Mouse (Mus musculus): ENCODE data around the gene Hmgcl. TPM values are rescaled to one million over a fixed set of nuclear protein-coding genes. Genes with fewer than 3 reads are reported as not detected.
A peak's percentile ranks its signal among the peaks of the same experiment; 100 is the strongest.

The Hmgcl gene
- total and polyA plus RNA-seq, 2 experiments from 2014 or later: 26.9 to 54.1 TPM

- 87% methylated on average over 13 of the region's 13 CpGs for WGBS
- no peak overlapping the region for H3K4me2 ChIP-seq (ENCODE audit: low read depth, low read length, poor library complexity, severe bottlenecking)
- DNase-seq (ENCODE audit: low spot score) (no peak), ATAC-seq (ENCODE audit: low FRiP score) (no peak)
- H3K9me3 ChIP-seq (ENCODE audit: low read length): no peaks in the 10 kb centered on the region
- peaks cover 5% of the 10 kb centered on the region; the same call in 1 of the 2 replicates for H3K4me1 ChIP-seq (ENCODE audit: insufficient read depth, low read length)
- TF ChIP-seq CTCF (IDR thresholded peaks at IDR 0.05): no peak
- H3K27ac ChIP-seq (ENCODE audit: low read depth, low read length): no peak overlapping the region
- no peak overlapping the region for H3K4me3 ChIP-seq (ENCODE audit: low read depth, low read length)
- H3K9ac ChIP-seq (replicated peaks; ENCODE audit: low read length, poor library complexity, severe bottlenecking): no peak overlapping the region
- 0 out of 2 replicates have a peak, but pooled peaks cover 4% of the 10 kb centered on the region for H3K36me3 ChIP-seq (ENCODE audit: insufficient read depth, low read length)
- H3K27me3 ChIP-seq (ENCODE audit: insufficient read depth, low read length): no peaks in the 10 kb centered on the region
Observed at GRCm38 (mm10) chr4:135918635-135919279, 27.5 kb upstream of the Hmgcl start.

DNA sequence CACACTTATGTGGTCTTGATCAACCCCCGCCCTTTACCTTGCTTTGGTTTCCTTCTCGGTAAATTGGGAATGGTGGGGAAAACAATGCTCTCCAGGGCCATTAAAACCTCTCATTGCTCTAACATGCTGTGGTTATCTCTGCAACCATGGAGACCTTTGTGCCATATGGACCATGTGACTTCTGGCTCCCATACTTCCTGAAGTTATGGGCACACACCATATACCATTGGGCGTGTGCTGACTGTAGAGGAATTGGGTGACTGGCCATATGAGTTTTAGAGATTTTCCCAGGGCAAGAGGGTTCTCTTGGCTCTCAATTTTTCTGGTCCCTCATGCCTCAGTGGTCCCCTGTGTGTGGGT is 27.0 kb upstream of the Hmgcl start:
- no peak for TF ChIP-seq CTCF (IDR thresholded peaks at IDR 0.05)
- Histone ChIP-seq H3K27ac (ENCODE audit: low read depth, low read length) (no peak overlapping the region), H3K9ac (replicated peaks; ENCODE audit: low read length, poor library complexity, severe bottlenecking) (no peak overlapping the region), H3K36me3 (ENCODE audit: insufficient read depth, low read length) (0 out of 2 replicates have a peak, but pooled peaks cover 4% of the 10 kb centered on the region), H3K4me1 (ENCODE audit: insufficient read depth, low read length) (peaks cover 5% of the 10 kb centered on the region; the same call in 1 of the 2 replicates), H3K4me3 (ENCODE audit: low read depth, low read length) (no peak overlapping the region), H3K4me2 (ENCODE audit: low read depth, low read length, poor library complexity, severe bottlenecking) (no peak overlapping the region), H3K9me3 (ENCODE audit: low read length) (no peaks in the 10 kb centered on the region), H3K27me3 (ENCODE audit: insufficient read depth, low read length) (no peaks in the 10 kb centered on the region)
- 93% methylated on average over 3 of the region's 3 CpGs for WGBS
- no peak for DNase-seq (ENCODE audit: low spot score)
- no peak for ATAC-seq (ENCODE audit: low FRiP score)

DNA sequence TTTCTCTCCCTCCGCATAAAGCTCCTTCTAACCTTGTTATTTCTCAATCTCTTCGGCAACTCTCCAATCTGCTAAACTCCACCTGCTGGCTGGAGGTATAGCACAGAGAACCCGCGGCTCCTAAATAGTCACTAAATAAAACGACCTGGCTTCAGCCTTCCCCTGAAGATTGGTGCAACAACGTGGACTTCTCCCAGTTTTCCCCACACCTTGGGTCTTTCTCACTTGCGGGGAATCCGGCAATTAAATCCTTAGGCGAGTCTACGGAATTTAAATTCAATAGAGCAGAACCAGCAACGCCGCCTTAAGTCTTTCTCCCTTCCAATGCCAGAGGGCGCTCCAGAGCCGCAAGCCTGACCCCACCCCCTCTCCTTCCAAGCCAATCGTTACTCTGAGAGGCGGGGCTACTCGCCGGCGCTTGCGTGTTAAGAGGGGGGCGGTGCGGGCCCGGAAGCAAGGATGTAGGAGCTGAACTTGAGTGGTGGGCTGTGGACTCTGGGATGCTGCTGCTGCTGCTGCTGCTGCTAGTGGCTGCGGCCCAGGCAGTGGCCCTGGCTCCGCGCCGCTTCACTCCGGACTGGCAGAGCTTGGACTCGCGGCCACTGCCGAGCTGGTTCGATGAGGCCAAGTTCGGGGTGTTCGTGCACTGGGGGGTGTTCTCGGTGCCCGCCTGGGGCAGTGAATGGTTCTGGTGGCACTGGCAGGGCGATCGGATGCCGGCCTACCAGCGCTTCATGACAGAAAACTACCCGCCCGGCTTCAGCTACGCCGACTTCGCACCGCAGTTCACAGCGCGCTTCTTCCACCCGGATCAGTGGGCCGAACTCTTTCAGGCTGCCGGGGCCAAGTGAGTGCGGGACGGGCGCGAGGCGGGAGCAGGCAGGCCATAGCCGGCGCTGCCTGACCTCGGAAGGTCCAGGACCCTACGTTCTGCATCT is 25.7 kb upstream of the Hmgcl start, which contains the start of gene Fuca1:
Gene Fuca1, plus strand, starts transcription at position 432 of the 938 bp plus-strand sequence.
- WGBS: 1% methylated on average over 60 of the region's 60 CpGs
- Histone ChIP-seq H3K27me3 (ENCODE audit: insufficient read depth, low read length) (no peaks in the 10 kb centered on the region), H3K9me3 (ENCODE audit: low read length) (no peaks in the 10 kb centered on the region), H3K4me1 (ENCODE audit: insufficient read depth, low read length) (peaks cover 5% of the 10 kb centered on the region; the same call in 1 of the 2 replicates), H3K4me2 (ENCODE audit: low read depth, low read length, poor library complexity, severe bottlenecking) (peak within 1 kb of the TSS; percentile 87), H3K4me3 (ENCODE audit: low read depth, low read length) (peak within 1 kb of the TSS; percentile 57), H3K27ac (ENCODE audit: low read depth, low read length) (peak within 1 kb of the TSS; percentile 75), H3K36me3 (ENCODE audit: insufficient read depth, low read length) (peaks cover 7% of the 10 kb centered on the region; the same call in 1 of the 2 replicates), H3K9ac (replicated peaks; ENCODE audit: low read length, poor library complexity, severe bottlenecking) (peak within 1 kb of the TSS; percentile 78)
- DNase-seq (ENCODE audit: low spot score) (peak; percentile 98), ATAC-seq (ENCODE audit: low FRiP score) (peak; percentile 98)
- TF ChIP-seq CTCF (IDR thresholded peaks at IDR 0.05): peak; percentile 85

DNA sequence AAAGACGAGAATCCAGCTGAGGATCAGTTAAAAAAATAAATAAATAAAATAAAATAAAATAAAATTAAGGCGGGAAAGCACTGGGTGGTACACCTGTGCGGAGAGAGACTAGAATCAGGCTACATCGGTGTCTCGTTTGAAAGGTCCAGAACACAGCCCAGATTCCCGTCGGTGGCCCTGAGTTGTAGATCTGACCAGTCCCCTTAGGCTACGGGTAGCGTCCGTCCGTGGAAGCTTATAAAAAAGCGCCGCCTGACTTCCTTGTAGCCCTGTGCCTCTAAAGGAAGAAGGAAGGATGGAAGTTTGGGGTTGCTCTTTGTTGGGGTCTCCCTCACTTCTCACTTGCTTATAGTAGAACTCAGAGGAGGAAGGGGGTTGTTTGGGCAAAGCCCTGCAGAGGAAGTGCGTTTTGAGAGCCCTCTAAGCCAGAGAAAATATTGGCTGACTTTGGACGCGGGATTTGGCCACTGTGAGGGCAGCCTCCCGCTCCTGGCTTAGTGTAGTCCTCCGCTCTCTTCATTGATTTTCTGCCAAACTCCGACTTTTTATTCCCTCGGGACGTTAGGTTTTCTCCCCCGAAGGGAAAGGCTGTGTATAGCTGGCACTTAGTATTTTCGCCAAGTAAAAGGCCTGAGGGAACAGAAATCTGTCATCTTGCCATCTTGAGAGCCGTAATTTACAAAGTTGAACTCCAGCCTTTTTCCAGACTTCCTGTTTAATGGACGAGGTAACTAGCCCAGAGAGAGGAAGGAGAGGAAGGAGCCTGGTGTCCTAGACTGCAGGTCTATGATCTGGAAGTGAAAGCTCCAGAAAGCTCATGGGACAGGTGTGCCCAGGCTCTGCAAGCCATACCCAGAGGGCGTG is 24.8 kb upstream of the Hmgcl start:
- 5% methylated on average over 26 of the region's 26 CpGs for WGBS
- peak overlapping the region; percentile 87 for H3K4me2 ChIP-seq (ENCODE audit: low read depth, low read length, poor library complexity, severe bottlenecking)
- peak overlapping the region; percentile 75; the same call in 1 of the 2 replicates for H3K27ac ChIP-seq (ENCODE audit: low read depth, low read length)
- DNase-seq (ENCODE audit: low spot score) (peak; percentile 42), ATAC-seq (ENCODE audit: low FRiP score) (no peak)
- peaks cover 9% of the 10 kb centered on the region; the same call in 1 of the 2 replicates for H3K36me3 ChIP-seq (ENCODE audit: insufficient read depth, low read length)
- peak overlapping the region; percentile 57 for H3K4me3 ChIP-seq (ENCODE audit: low read depth, low read length)
- peak overlapping the region; percentile 78 for H3K9ac ChIP-seq (replicated peaks; ENCODE audit: low read length, poor library complexity, severe bottlenecking)
- no peaks in the 10 kb centered on the region for H3K27me3 ChIP-seq (ENCODE audit: insufficient read depth, low read length)
- H3K9me3 ChIP-seq (ENCODE audit: low read length): no peaks in the 10 kb centered on the region
- TF ChIP-seq CTCF (IDR thresholded peaks at IDR 0.05): no peak
- H3K4me1 ChIP-seq (ENCODE audit: insufficient read depth, low read length): peaks cover 5% of the 10 kb centered on the region; the same call in 1 of the 2 replicates

GRCm38 (mm10) chr4:135922190-135922589 is 24.1 kb upstream of the Hmgcl start:
- Histone ChIP-seq H3K27ac (ENCODE audit: low read depth, low read length) (no peak overlapping the region), H3K36me3 (ENCODE audit: insufficient read depth, low read length) (peaks cover 9% of the 10 kb centered on the region; the same call in 1 of the 2 replicates), H3K9ac (replicated peaks; ENCODE audit: low read length, poor library complexity, severe bottlenecking) (no peak overlapping the region), H3K4me2 (ENCODE audit: low read depth, low read length, poor library complexity, severe bottlenecking) (0 out of 2 replicates have a peak overlapping the region, but pooled peaks have one; percentile 87), H3K4me3 (ENCODE audit: low read depth, low read length) (peak overlapping the region; percentile 57), H3K27me3 (ENCODE audit: insufficient read depth, low read length) (no peaks in the 10 kb centered on the region), H3K4me1 (ENCODE audit: insufficient read depth, low read length) (peaks cover 5% of the 10 kb centered on the region; the same call in 1 of the 2 replicates), H3K9me3 (ENCODE audit: low read length) (no peaks in the 10 kb centered on the region)
- DNase-seq (ENCODE audit: low spot score) (no peak), ATAC-seq (ENCODE audit: low FRiP score) (no peak)
- no peak for TF ChIP-seq CTCF (IDR thresholded peaks at IDR 0.05)
- 93% methylated on average over 1 of the region's 1 CpGs for WGBS

All from midbrain, postnatal 0 days (tissue).